Mouse (Mus musculus) gastrocnemius, postnatal 25 days (tissue): ENCODE data around the gene Lpar2. TPM values are rescaled to one million over a fixed set of nuclear protein-coding genes. Genes with fewer than 3 reads are reported as not detected.
A peak's percentile ranks its signal among the peaks of the same experiment; 100 is the strongest.

Source experiments
- DNase-seq: peaks from one replicate; pipeline ENCODE4 v3.0.0; 2022
- long read RNA-seq, 2 experiments: library from polyadenylated mRNA; stranded (forward); transcript quantifications; one replicate each; pipeline ENCODE4 v2.0.0; 2021
- total RNA-seq, 2 experiments: library from RNA; stranded (reverse); gene quantifications; 1 replicate in 1 of 2; 2 replicates in 1 of 2; pipeline ENCODE4 v1.2.3; 2021

Lpar2 gene
- under 1 TPM; 0.05 to 0.08 TPM for total RNA-seq
- long read RNA-seq, experiment 1, result 0 reads
- long read RNA-seq, experiment 2, result 0 reads

GRCm38 (mm10) chr8:69822386-69823191 is at the start of gene Lpar2:
Lpar2 (plus strand) TSS chr8:69822429.
- no peak for DNase-seq

- DNase-seq, result peak; percentile 90
Observed at GRCm38 (mm10) chr8:69774503-69775148, 47.6 kb upstream of the Lpar2 start, which contains the start of gene Gm20422. Gm20422 (minus strand) TSS chr8:69774886.

DNA sequence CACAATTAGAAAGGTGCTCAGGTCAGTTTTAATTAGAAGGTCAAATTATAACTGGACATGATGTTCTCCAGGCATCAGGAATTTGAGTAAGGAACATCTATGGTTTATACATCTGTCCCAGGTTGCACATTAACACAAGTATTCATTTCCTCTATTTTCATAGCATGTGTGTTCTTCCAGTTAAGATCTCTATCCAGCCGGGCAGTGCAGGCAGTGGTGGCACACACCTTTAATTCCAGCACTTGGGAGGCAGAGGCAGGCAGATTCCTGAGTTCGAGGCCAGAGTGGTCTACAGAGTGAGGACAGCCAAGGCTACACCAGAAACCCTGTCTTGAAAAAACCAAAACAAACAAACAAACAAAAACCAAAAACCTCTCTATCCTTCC is 47.1 kb upstream of the Lpar2 start:
- no peak for DNase-seq

GRCm38 (mm10) chr8:69777111-69777510 is 45.1 kb upstream of the Lpar2 start:
- no peak for DNase-seq

DNA sequence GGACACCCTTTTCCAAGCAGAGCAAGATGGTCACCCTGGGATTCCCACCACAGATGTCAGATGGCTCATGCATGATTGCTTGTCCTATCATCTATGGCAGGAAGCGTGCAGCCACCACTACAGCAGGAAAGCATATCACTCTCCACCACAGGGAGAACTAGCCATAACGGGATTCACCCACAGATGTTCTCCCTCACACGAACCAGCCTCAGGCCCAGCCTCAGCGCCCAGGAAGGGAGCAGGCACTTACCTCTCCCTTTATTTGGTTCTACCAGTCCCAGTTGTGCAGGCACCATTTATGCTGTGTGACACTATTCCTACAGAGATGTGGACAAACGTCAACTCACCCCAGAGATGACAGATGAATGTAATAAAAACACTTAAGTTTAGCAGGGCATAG is 33.1 kb upstream of the Lpar2 start:
- DNase-seq, result no peak

GRCm38 (mm10) chr8:69789731-69790130 is 32.5 kb upstream of the Lpar2 start:
- DNase-seq, result no peak

- DNase-seq, result no peak
Observed at GRCm38 (mm10) chr8:69790364-69790763, 31.9 kb upstream of the Lpar2 start.

DNA sequence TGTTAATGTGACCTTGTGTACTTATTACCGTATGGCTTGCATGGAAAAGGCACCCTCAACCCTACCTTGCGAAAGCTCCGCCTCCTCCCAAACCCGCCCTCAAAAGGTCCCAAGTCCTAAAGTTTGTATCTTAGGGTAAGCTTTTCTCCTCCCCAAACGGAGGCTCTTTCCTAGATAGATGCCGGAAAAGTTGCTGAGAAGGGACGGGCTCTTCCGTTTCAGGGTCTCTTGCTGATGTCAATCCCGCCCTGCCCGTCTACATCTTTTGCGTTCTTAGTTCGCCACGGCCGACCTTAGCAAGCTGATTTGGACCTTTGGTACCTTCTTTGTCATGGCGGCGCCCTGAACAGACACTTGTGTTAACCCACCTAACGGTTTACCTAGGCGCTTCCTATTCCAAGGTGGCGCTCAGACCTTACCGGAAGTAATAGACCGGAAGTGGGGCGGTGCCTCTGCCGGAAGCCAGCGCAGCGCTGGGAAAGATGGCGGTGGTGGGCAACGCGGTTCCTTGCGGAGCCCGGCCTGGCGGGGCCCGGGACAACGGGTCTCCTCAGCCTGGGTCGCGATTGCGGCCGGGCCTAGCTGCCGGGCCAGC is 31.4 kb upstream of the Lpar2 start, which contains the start of the genes Atp13a1 and Zfp866:
Gene Atp13a1, plus strand, starts transcription at position 391 of the 595 bp plus-strand sequence.
Gene Zfp866, minus strand, starts transcription at position 406 of the 595 bp plus-strand sequence.
- peak; percentile 81 for DNase-seq

DNA sequence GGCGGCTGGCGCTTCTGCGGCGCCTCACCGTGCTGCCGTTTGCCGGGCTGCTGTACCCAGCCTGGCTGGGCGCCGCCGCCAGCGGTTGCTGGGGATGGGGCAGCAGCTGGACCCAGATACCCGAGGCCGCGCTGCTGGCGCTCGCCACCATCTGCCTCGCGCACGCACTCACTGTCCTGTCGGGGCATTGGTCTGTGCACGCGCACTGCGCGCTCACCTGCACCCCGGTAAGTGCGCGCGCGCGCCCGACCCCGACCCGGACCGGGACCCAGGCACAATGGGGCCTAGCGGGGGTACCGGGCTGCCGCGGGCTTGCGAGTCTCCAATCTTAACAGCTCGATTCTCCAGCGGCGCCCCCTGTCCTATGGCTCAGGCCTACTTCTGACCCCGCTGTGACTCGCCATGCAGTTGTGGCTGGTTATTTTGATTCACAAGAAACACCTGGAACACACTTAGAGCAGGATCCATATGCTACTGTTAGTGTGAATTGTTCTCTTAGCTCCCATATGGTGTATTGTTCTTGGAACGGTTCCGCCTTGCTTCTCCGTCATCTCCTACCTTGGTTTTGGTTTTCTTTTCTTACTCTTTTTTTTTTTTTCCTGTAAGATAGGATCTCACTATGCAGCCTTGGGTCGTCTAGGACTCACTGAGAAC is 30.7 kb upstream of the Lpar2 start:
- DNase-seq, result peak; percentile 41

- no peak for DNase-seq
Observed at GRCm38 (mm10) chr8:69793666-69794065, 28.6 kb upstream of the Lpar2 start.

DNA sequence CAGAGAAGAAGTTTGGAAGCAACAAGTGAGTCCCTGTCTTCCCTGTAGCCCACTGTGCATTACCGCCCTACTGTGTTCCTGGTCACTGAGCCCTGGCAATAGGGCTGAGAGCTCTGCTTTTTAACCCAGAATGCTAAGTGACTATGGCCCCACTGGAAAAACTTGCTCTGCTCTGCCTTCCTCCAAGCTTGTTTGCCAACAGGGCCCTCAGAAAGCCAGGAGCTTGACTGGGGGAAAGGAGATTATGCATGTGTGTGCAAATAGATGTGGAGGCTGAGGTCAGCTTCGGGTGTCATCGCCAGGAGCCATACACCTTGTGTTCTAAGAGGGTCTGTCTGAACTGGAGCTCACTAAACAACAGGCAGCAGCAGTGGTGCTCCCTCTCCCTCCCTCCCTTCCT is 28.1 kb upstream of the Lpar2 start:
- no peak for DNase-seq

DNA sequence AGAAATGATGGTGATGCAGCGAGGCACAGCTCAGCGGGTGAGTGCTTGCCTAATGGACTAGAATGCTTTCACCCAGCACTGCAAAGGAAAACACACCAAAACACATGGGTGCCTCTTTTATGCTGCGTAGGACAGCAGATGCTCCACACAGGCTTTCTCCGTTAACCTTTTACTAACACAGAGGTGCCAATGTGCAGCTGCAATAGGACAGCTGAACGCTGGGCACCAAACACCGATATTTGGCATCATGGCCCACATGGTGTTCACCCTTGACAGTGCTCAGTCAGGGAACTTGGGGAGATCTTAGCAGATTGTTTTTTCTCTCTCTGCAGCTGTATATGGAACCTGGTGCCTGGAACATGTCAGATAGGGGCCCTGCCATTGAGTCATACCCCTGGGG is 27.3 kb upstream of the Lpar2 start:
- DNase-seq, result no peak

- no peak for DNase-seq
Observed at GRCm38 (mm10) chr8:69796721-69797345, 25.4 kb upstream of the Lpar2 start.

GRCm38 (mm10) chr8:69797661-69798060 is 24.6 kb upstream of the Lpar2 start:
- DNase-seq, result no peak

GRCm38 (mm10) chr8:69799261-69799660 is 23.0 kb upstream of the Lpar2 start:
- DNase-seq, result peak; percentile 5

DNA sequence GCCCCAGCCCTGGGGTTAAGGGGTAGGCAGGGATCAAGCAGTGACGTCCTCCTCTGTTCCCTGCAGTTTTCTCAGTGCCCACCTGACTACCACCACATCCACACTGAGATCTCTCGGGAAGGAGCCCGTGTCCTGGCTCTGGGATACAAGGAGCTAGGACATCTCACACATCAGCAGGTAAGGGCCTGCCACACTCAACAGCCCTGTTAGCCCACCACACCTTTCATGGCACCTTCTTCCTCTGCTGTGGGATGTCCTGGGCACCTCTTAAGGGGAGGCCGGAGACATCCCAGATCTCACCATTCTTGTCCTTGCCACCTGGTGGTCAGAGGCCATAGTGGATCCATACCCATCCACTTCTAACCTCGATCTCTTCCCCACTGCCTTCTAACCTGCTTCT is 22.3 kb upstream of the Lpar2 start:
- peak; percentile 3 for DNase-seq

GRCm38 (mm10) chr8:69801796-69802195 is 20.4 kb upstream of the Lpar2 start:
- no peak for DNase-seq

GRCm38 (mm10) chr8:69802216-69802615 is 20.0 kb upstream of the Lpar2 start:
- DNase-seq, result no peak

DNA sequence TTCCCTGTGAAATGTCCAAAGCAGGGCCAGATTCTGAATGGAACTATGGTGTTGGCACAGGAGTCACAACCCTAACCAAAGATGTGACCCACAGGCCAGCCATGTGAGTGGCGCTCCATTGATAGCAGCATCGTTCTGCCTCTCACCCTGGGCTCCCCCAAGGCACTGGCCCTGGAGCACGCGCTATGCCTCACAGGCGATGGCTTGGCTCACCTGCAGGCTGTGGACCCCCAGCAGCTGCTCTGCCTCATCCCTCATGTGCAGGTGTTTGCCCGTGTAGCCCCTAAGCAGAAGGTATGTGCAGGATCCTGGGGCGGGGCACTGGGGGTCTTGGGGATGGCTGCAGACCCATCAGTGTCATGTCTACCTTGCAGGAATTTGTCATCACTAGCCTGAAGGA is 18.9 kb upstream of the Lpar2 start:
- peak; percentile 3 for DNase-seq

DNA sequence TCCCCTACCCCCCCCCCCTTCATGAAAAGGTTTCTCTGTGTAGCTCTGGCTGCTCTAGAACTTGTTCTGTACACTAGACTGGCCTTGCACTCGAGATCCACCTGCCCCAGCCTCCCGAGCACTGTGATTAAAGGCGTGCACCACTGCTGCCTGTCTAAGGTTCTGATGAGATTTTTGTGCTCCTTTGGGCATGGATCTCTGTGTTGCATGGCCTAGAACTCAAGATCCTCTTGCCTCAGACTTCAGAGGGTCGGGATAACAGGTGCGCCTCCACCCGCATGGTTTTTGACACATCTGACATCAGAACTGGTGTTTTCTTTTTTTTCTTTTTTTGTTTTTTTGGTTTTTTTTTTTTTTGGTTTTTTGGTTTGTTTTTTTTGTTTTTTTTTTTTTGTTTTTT is 17.7 kb upstream of the Lpar2 start:
- DNase-seq, result no peak

- no peak for DNase-seq
Observed at GRCm38 (mm10) chr8:69805086-69805485, 17.1 kb upstream of the Lpar2 start.

DNA sequence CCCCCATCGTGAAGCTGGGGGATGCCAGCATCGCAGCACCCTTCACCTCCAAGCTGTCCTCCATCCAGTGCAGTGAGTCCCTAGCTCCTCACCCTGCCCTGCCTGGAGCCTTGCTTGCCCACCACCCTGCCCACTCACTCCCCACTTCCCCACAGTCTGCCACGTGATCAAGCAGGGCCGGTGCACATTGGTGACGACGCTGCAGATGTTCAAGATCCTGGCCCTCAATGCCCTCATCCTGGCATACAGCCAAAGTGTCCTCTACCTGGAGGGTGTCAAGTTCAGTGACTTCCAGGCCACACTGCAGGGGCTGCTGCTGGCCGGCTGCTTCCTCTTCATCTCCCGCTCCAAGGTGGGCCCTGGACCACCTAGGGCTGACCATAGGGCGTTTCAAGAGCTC is 16.7 kb upstream of the Lpar2 start:
- no peak for DNase-seq
